Mouse (Mus musculus) retina, postnatal 7 days (tissue): ENCODE results near the gene Cfap61.

Experiments
- DNase-seq: peaks from one replicate; pipeline ENCODE4 v3.0.0-alpha.2; 2012; ENCODE audit warnings: low read depth, low spot score

Gene Cfap61

GRCm38 (mm10) chr2:145949475-145950068 lies 15.0 kb downstream of the Cfap61 start:
- no peak for DNase-seq

GRCm38 (mm10) chr2:145950239-145950638 lies 15.7 kb downstream of the Cfap61 start:
- DNase-seq = no peak

GRCm38 (mm10) chr2:145952726-145953125 lies 18.1 kb downstream of the Cfap61 start:
- DNase-seq = no peak

GRCm38 (mm10) chr2:145955844-145956243 lies 21.3 kb downstream of the Cfap61 start:
- DNase-seq = no peak

- no peak for DNase-seq
Measured at GRCm38 (mm10) chr2:145956318-145956717, 21.7 kb downstream of the Cfap61 start.

- peak; percentile 37 for DNase-seq
Measured at GRCm38 (mm10) chr2:145957450-145957849, 22.9 kb downstream of the Cfap61 start.

GRCm38 (mm10) chr2:145958097-145958496 lies 23.5 kb downstream of the Cfap61 start:
- DNase-seq = no peak

GRCm38 (mm10) chr2:145958551-145958950 lies 24.0 kb downstream of the Cfap61 start:
- DNase-seq = no peak

- DNase-seq = no peak
Measured at GRCm38 (mm10) chr2:145961861-145962260, 27.3 kb downstream of the Cfap61 start.

GRCm38 (mm10) chr2:145970751-145971150 lies 36.2 kb downstream of the Cfap61 start:
- DNase-seq = no peak

- DNase-seq = no peak
Measured at GRCm38 (mm10) chr2:145971237-145972010, 36.8 kb downstream of the Cfap61 start.

GRCm38 (mm10) chr2:145972571-145972970 lies 38.0 kb downstream of the Cfap61 start:
- DNase-seq = no peak

GRCm38 (mm10) chr2:145979616-145980015 lies 45.0 kb downstream of the Cfap61 start:
- DNase-seq = no peak

- no peak for DNase-seq
Measured at GRCm38 (mm10) chr2:145980881-145981280, 46.3 kb downstream of the Cfap61 start.

- no peak for DNase-seq
Measured at GRCm38 (mm10) chr2:145981699-145982112, 47.1 kb downstream of the Cfap61 start.

- no peak for DNase-seq
Measured at GRCm38 (mm10) chr2:145982317-145983045, 47.9 kb downstream of the Cfap61 start.

GRCm38 (mm10) chr2:145987757-145988156 lies 53.2 kb downstream of the Cfap61 start:
- no peak for DNase-seq

GRCm38 (mm10) chr2:145990446-145990845 lies 55.9 kb downstream of the Cfap61 start:
- no peak for DNase-seq

GRCm38 (mm10) chr2:145996472-145996871 lies 61.9 kb downstream of the Cfap61 start:
- no peak for DNase-seq

GRCm38 (mm10) chr2:145997956-145998525 lies 63.5 kb downstream of the Cfap61 start:
- no peak for DNase-seq

- DNase-seq = no peak
Measured at GRCm38 (mm10) chr2:146008801-146009200, 74.2 kb downstream of the Cfap61 start.
